Mouse (Mus musculus): ENCODE measurements around the gene Arfgef3. TPM values are rescaled to one million over a fixed set of nuclear protein-coding genes. Genes with fewer than 3 reads are reported as not detected.

The Arfgef3 gene
- polyA plus RNA-seq, 1 experiment from 2014 or later = 2.7 TPM

DNA sequence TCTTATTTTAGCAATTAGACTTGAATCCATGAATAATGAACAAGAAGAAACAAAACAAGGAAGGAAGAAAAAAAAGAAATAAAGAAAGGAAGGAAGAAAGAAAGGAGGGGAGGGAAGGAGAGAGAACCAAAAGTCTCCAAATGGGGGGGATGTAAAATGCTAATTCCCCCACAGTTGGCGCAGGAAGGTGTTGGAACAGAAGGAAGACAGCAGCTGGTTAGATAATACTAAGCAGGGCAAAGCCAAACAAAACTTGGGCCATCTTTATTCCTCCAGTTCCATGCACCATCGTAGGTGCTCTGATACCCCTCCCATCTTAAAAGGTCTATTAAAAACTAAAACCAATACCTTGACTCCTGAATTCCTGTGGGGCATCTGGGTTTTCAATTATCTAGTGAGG is 82.8 kb downstream of the Arfgef3 start:
- Histone ChIP-seq H3K27ac (ENCODE audit: low read length) (no peak overlapping the region), H3K4me1 (replicated peaks; ENCODE audit: control insufficient read depth, insufficient read depth, low read length) (no peaks in the 10 kb centered on the region), H3K4me2 (ENCODE audit: low read depth, low read length) (no peak overlapping the region), H3K9me3 (ENCODE audit: control insufficient read depth, low read length) (no peaks in the 10 kb centered on the region), H3K4me3 (ENCODE audit: low read length) (no peak overlapping the region), H3K36me3 (ENCODE audit: control insufficient read depth, insufficient read depth, low read length) (0 out of 2 replicates have a peak, but pooled peaks cover 5% of the 10 kb centered on the region), H3K9ac (ENCODE audit: low read length) (no peak overlapping the region), H3K27me3 (ENCODE audit: control insufficient read depth, insufficient read depth, low read depth, low read length) (no peaks in the 10 kb centered on the region)
- ATAC-seq (ENCODE audit: low read depth) = no peak
- WGBS = 88% methylated on average over 2 of the region's 2 CpGs

DNA sequence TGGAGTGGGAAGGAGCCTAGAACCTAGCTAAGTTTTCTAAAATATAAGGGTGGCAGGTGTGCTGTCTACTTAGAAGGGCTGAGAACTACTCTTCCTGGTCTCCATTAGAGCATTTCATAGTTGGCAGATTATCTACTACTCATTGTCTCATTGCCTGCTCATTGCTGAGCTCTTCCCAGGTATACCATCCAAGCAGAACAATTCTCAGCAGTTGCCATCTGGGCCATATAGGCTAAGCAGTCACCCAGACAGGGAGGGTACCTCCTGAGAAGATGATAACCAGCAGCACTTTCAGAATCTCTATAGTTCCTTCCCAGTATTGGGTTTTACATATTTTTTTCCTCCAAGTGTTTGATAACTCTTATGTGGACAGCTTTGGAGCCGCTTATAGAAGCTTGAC is 86.2 kb downstream of the Arfgef3 start:
- WGBS = 86% methylated on average over 1 of the region's 1 CpGs
- no peak for ATAC-seq (ENCODE audit: low read depth)
- H3K4me1 ChIP-seq (replicated peaks; ENCODE audit: control insufficient read depth, insufficient read depth, low read length) = no peaks in the 10 kb centered on the region
- H3K9me3 ChIP-seq (ENCODE audit: control insufficient read depth, low read length) = no peaks in the 10 kb centered on the region
- no peak overlapping the region for H3K9ac ChIP-seq (ENCODE audit: low read length)
- 0 out of 2 replicates have a peak, but pooled peaks cover 5% of the 10 kb centered on the region for H3K36me3 ChIP-seq (ENCODE audit: control insufficient read depth, insufficient read depth, low read length)
- no peak overlapping the region for H3K27ac ChIP-seq (ENCODE audit: low read length)
- H3K4me3 ChIP-seq (ENCODE audit: low read length) = no peak overlapping the region
- H3K4me2 ChIP-seq (ENCODE audit: low read depth, low read length) = no peak overlapping the region
- no peaks in the 10 kb centered on the region for H3K27me3 ChIP-seq (ENCODE audit: control insufficient read depth, insufficient read depth, low read depth, low read length)

DNA sequence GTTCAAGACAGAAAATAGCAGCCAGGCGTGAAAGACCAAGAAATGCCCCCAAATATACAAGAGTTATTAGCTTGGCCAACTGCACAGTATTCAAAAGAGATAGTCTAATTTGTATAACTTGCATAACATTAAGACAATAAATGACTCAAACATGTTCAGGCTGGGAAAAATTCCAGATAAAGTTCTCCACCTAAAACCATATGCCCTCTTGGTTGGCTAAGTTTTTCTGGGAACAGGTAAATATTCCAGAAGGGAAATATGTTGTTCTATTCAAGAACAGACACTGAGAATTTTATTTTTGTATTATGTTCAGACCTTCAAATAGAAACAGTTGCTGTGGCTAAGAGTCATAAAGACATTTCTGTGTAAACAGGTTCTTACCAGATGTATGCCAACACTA is 96.7 kb downstream of the Arfgef3 start:
- Histone ChIP-seq H3K4me3 (ENCODE audit: low read length) (no peak overlapping the region), H3K4me2 (ENCODE audit: low read depth, low read length) (no peak overlapping the region), H3K4me1 (replicated peaks; ENCODE audit: control insufficient read depth, insufficient read depth, low read length) (peaks cover 4% of the 10 kb centered on the region; the same call in 1 of the 2 replicates), H3K9ac (ENCODE audit: low read length) (no peak overlapping the region), H3K27me3 (ENCODE audit: control insufficient read depth, insufficient read depth, low read depth, low read length) (no peaks in the 10 kb centered on the region), H3K36me3 (ENCODE audit: control insufficient read depth, insufficient read depth, low read length) (no peaks in the 10 kb centered on the region), H3K9me3 (ENCODE audit: control insufficient read depth, low read length) (no peaks in the 10 kb centered on the region), H3K27ac (ENCODE audit: low read length) (no peak overlapping the region)
- 73% methylated on average over 1 of the region's 1 CpGs for WGBS
- ATAC-seq (ENCODE audit: low read depth) = no peak

DNA sequence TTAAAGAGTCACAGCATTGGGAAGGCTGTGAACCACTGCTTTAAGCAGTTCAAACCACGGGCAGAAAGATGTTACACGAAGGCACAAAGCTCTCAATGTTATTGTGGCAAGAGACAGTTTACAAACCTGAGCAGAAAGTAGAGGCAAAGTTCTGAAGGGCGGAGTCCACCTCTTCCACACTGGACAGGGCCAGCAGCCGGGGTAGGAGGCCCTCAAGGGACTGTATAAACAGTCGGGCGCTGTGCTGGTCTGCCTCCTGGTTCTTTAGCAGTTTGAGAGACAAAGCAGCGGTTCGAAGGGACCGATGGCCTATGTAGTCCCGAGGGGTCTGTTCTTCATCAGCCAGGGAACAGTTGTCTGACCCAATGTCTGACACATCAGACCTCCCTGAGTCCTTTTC is 97.7 kb downstream of the Arfgef3 start:
- no peaks in the 10 kb centered on the region for H3K36me3 ChIP-seq (ENCODE audit: control insufficient read depth, insufficient read depth, low read length)
- no peak for ATAC-seq (ENCODE audit: low read depth)

DNA sequence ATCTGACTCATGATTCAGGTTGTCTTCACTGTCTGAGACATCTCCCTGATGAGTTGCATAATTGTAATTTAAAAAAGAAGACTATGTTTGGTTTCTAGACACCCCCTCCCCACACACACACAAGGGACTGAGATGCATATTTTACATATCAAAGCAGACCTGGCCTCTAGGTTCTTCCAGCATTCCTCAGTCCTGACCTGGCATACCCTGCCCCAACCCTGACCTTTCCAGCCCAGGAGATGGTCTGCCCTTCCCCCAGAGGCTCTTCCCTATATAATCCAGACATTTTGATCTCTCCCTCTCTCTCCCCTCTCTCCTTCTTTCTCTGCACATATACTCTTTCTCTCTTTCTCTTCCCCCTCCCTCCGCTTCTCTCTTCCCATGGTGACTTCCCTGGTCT is 99.4 kb downstream of the Arfgef3 start:
- Histone ChIP-seq H3K9me3 (ENCODE audit: control insufficient read depth, low read length) (no peaks in the 10 kb centered on the region), H3K4me3 (ENCODE audit: low read length) (no peak overlapping the region), H3K4me2 (ENCODE audit: low read depth, low read length) (no peak overlapping the region), H3K9ac (ENCODE audit: low read length) (no peak overlapping the region), H3K4me1 (replicated peaks; ENCODE audit: control insufficient read depth, insufficient read depth, low read length) (peaks cover 4% of the 10 kb centered on the region; the same call in 1 of the 2 replicates), H3K27ac (ENCODE audit: low read length) (no peak overlapping the region), H3K27me3 (ENCODE audit: control insufficient read depth, insufficient read depth, low read depth, low read length) (no peaks in the 10 kb centered on the region), H3K36me3 (ENCODE audit: control insufficient read depth, insufficient read depth, low read length) (no peaks in the 10 kb centered on the region)
- WGBS = 91% methylated on average over 1 of the region's 1 CpGs
- no peak for ATAC-seq (ENCODE audit: low read depth)

More for the DNA sequence above, 97.7 kb downstream of the Arfgef3 start:
- H3K27me3 ChIP-seq (ENCODE audit: control insufficient read depth, insufficient read depth, low read depth, low read length) = no peaks in the 10 kb centered on the region
- H3K9me3 ChIP-seq (ENCODE audit: control insufficient read depth, low read length) = no peaks in the 10 kb centered on the region
- 71% methylated on average over 10 of the region's 10 CpGs for WGBS
- peaks cover 4% of the 10 kb centered on the region; the same call in 1 of the 2 replicates for H3K4me1 ChIP-seq (replicated peaks; ENCODE audit: control insufficient read depth, insufficient read depth, low read length)
- no peak overlapping the region for H3K27ac ChIP-seq (ENCODE audit: low read length)
- no peak overlapping the region for H3K4me2 ChIP-seq (ENCODE audit: low read depth, low read length)
- H3K4me3 ChIP-seq (ENCODE audit: low read length) = no peak overlapping the region
- H3K9ac ChIP-seq (ENCODE audit: low read length) = no peak overlapping the region

DNA sequence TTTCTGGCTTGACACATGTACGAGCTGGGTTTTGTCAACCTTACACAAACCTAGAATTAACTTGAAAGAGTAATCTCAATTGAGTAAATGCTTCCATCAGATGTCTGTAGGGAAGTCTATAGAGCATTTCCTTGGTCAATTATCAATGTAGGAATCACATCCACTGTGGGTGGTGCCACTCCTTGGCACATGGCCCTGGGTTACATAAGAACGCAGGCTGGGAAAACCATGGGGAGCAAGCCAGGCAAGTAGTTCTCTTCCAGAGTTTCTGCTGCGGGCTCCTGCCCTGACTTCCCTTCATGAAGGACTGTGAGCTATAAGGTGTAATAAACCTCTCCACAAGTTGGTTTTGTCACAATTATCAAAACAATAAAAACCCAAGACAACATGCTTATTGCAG is 100.2 kb downstream of the Arfgef3 start:
- ATAC-seq (ENCODE audit: low read depth) = no peak
- no peaks in the 10 kb centered on the region for H3K36me3 ChIP-seq (ENCODE audit: control insufficient read depth, insufficient read depth, low read length)
- H3K4me3 ChIP-seq (ENCODE audit: low read length) = no peak overlapping the region
- H3K4me1 ChIP-seq (replicated peaks; ENCODE audit: control insufficient read depth, insufficient read depth, low read length) = peaks cover 4% of the 10 kb centered on the region; the same call in 1 of the 2 replicates
- no peaks in the 10 kb centered on the region for H3K9me3 ChIP-seq (ENCODE audit: control insufficient read depth, low read length)
- no peak overlapping the region for H3K27ac ChIP-seq (ENCODE audit: low read length)
- no peak overlapping the region for H3K4me2 ChIP-seq (ENCODE audit: low read depth, low read length)
- WGBS = 79% methylated on average over 3 of the region's 3 CpGs
- no peaks in the 10 kb centered on the region for H3K27me3 ChIP-seq (ENCODE audit: control insufficient read depth, insufficient read depth, low read depth, low read length)
- H3K9ac ChIP-seq (ENCODE audit: low read length) = no peak overlapping the region

DNA sequence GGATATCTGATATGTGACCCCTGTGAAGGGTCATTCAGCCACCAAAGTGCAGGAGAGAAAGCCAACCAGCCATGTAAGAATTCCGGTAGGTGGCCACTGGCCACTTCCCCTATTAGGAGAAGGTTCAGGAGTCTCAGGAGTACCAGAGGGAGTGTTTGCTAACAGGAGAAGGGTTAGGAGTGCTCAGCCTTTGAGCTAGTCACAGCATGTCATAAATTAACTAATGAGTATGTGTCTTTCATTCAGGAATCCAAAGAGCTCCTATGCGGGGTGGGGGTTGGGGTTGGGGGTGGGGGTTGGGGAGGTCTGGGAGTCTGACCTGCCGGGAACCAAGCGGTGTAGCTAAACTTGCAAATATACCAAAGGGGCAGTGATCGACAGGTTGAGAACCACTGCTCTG is 100.9 kb downstream of the Arfgef3 start:
- 42% methylated on average over 5 of the region's 5 CpGs for WGBS
- no peaks in the 10 kb centered on the region for H3K9me3 ChIP-seq (ENCODE audit: control insufficient read depth, low read length)

DNA sequence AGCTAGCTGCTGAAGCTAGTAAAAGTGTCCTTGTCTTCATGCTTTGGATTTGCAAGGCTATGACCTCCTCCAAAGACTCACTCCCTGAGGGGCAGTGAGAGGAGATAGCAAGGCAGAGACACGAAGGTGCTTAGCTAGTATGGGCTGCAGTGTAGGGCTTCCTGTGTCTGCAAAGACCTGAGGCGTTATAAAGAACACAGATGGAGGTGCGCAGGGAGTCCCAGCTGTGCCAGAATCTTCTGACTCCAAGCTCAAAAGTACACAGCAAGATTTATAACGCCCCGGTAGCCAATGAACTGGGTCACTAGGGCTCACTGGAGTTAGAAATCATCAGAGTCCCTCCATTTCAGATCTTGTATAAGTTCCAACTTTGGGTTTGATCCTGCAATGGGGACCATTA is 103.2 kb downstream of the Arfgef3 start:
- H3K9ac ChIP-seq (ENCODE audit: low read length) = no peak overlapping the region
- no peaks in the 10 kb centered on the region for H3K27me3 ChIP-seq (ENCODE audit: control insufficient read depth, insufficient read depth, low read depth, low read length)
- peaks cover 4% of the 10 kb centered on the region; the same call in 1 of the 2 replicates for H3K4me1 ChIP-seq (replicated peaks; ENCODE audit: control insufficient read depth, insufficient read depth, low read length)
- WGBS = 83% methylated on average over 5 of the region's 5 CpGs
- H3K36me3 ChIP-seq (ENCODE audit: control insufficient read depth, insufficient read depth, low read length) = no peaks in the 10 kb centered on the region
- no peak overlapping the region for H3K27ac ChIP-seq (ENCODE audit: low read length)
- H3K4me3 ChIP-seq (ENCODE audit: low read length) = no peak overlapping the region
- H3K9me3 ChIP-seq (ENCODE audit: control insufficient read depth, low read length) = no peaks in the 10 kb centered on the region
- no peak for ATAC-seq (ENCODE audit: low read depth)
- no peak overlapping the region for H3K4me2 ChIP-seq (ENCODE audit: low read depth, low read length)

More for the DNA sequence above, 100.9 kb downstream of the Arfgef3 start:
- Histone ChIP-seq H3K4me1 (replicated peaks; ENCODE audit: control insufficient read depth, insufficient read depth, low read length) (peaks cover 4% of the 10 kb centered on the region; the same call in 1 of the 2 replicates), H3K4me3 (ENCODE audit: low read length) (no peak overlapping the region), H3K27me3 (ENCODE audit: control insufficient read depth, insufficient read depth, low read depth, low read length) (no peaks in the 10 kb centered on the region), H3K27ac (ENCODE audit: low read length) (peak overlapping the region; percentile 10; the same call in 1 of the 2 replicates), H3K9ac (ENCODE audit: low read length) (no peak overlapping the region), H3K4me2 (ENCODE audit: low read depth, low read length) (no peak overlapping the region), H3K36me3 (ENCODE audit: control insufficient read depth, insufficient read depth, low read length) (no peaks in the 10 kb centered on the region)
- ATAC-seq (ENCODE audit: low read depth) = peak; percentile 75; the same call in 1 of the 2 replicates

DNA sequence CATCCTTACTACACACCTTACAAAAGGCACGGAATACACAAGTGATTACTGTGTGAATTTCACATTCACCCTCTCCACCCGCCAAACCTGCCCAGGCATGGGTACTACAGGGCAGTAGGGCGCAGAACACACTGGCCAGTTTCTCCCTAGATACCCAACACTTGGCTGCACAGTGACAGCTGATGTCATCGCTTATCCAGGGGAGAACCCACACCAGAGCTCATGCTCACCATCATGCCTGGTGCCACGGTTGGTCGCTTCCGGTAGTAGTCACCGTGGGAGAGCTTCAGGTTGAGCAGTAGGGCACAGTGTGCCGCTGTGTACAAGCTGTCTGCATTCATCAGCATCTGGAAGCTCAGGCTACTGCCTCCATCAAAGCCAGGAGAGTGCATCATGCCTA is 108.3 kb downstream of the Arfgef3 start:
- H3K4me1 ChIP-seq (replicated peaks; ENCODE audit: control insufficient read depth, insufficient read depth, low read length) = no peaks in the 10 kb centered on the region
- no peak overlapping the region for H3K4me3 ChIP-seq (ENCODE audit: low read length)
- no peaks in the 10 kb centered on the region for H3K27me3 ChIP-seq (ENCODE audit: control insufficient read depth, insufficient read depth, low read depth, low read length)
- 90% methylated on average over 9 of the region's 9 CpGs for WGBS
- no peaks in the 10 kb centered on the region for H3K36me3 ChIP-seq (ENCODE audit: control insufficient read depth, insufficient read depth, low read length)
- H3K9ac ChIP-seq (ENCODE audit: low read length) = no peak overlapping the region
- no peak overlapping the region for H3K4me2 ChIP-seq (ENCODE audit: low read depth, low read length)
- no peaks in the 10 kb centered on the region for H3K9me3 ChIP-seq (ENCODE audit: control insufficient read depth, low read length)
- H3K27ac ChIP-seq (ENCODE audit: low read length) = no peak overlapping the region
- ATAC-seq (ENCODE audit: low read depth) = no peak
